Mouse (Mus musculus) cerebral cortex, adult 2 months (tissue): ENCODE measurements around the gene Gng12.

ENCODE experiments used
- WGBS: fragments of 180-500 bp; shearing (Covaris S2); methylation state at CpG from one replicate; pipeline ENCODE4 v1.1.7; 2018; 5-methylcytosine and 5-hydroxymethylcytosine counted together

Gene Gng12

GRCm38 (mm10) chr6:66921755-66922154, 25.6 kb downstream of the Gng12 start:
- 82% methylated on average over 4 of the region's 4 CpGs for WGBS

GRCm38 (mm10) chr6:66922501-66922900, 26.3 kb downstream of the Gng12 start:
- WGBS = 68% methylated on average over 7 of the region's 7 CpGs

GRCm38 (mm10) chr6:66923851-66924250, 27.7 kb downstream of the Gng12 start:
- WGBS = 89% methylated on average over 4 of the region's 4 CpGs

GRCm38 (mm10) chr6:66924315-66924965, 28.2 kb downstream of the Gng12 start:
- 81% methylated on average over 7 of the region's 7 CpGs for whole genome bisulfite sequencing

GRCm38 (mm10) chr6:66926269-66926668, 30.1 kb downstream of the Gng12 start:
- WGBS = 73% methylated on average over 4 of the region's 4 CpGs

- WGBS = 77% methylated on average over 2 of the region's 2 CpGs
Measured at GRCm38 (mm10) chr6:66928972-66929645, 32.9 kb downstream of the Gng12 start.

GRCm38 (mm10) chr6:66929694-66930093, 33.5 kb downstream of the Gng12 start:
- 84% methylated on average over 7 of the region's 7 CpGs for WGBS

GRCm38 (mm10) chr6:66932206-66932819, 36.1 kb downstream of the Gng12 start:
- WGBS = 47% methylated on average over 4 of the region's 4 CpGs

GRCm38 (mm10) chr6:66940656-66941235, 44.5 kb downstream of the Gng12 start:
- WGBS = 61% methylated on average over 7 of the region's 7 CpGs

GRCm38 (mm10) chr6:66941792-66942191, 45.6 kb downstream of the Gng12 start:
- 75% methylated on average over 6 of the region's 6 CpGs for WGBS

- 50% methylated on average over 4 of the region's 4 CpGs for WGBS
Measured at GRCm38 (mm10) chr6:66942826-66943225, 46.6 kb downstream of the Gng12 start.

GRCm38 (mm10) chr6:66943367-66944189, 47.4 kb downstream of the Gng12 start:
- WGBS = 68% methylated on average over 6 of the region's 6 CpGs

- WGBS = 74% methylated on average over 12 of the region's 12 CpGs
Measured at GRCm38 (mm10) chr6:66944190-66945003, 48.2 kb downstream of the Gng12 start.

- 77% methylated on average over 5 of the region's 5 CpGs for WGBS
Measured at GRCm38 (mm10) chr6:66945004-66945356, 48.8 kb downstream of the Gng12 start.

GRCm38 (mm10) chr6:66948111-66948510, 51.9 kb downstream of the Gng12 start:
- 95% methylated on average over 3 of the region's 3 CpGs for WGBS

- 82% methylated on average over 3 of the region's 3 CpGs for WGBS
Measured at GRCm38 (mm10) chr6:66948848-66949247, 52.7 kb downstream of the Gng12 start.

GRCm38 (mm10) chr6:66951726-66952418, 55.7 kb downstream of the Gng12 start:
- 86% methylated on average over 5 of the region's 5 CpGs for WGBS

GRCm38 (mm10) chr6:66953951-66954519, 57.8 kb downstream of the Gng12 start:
- 70% methylated on average over 11 of the region's 11 CpGs for WGBS

GRCm38 (mm10) chr6:66955089-66955657, 59.0 kb downstream of the Gng12 start:
- 86% methylated on average over 11 of the region's 11 CpGs for WGBS
